Mouse (Mus musculus) heart, embryonic 11.5 days (tissue): ENCODE measurements around the gene Nps. TPM values are rescaled to one million over a fixed set of nuclear protein-coding genes. Genes with fewer than 3 reads are reported as not detected.
"Not testable (repeated sequence)": the region's sequence is repeated elsewhere in the genome, so short reads cannot be mapped to it uniquely, and the experiment has no call there.

Experiments
- ATAC-seq: fragments of 200-750 bp; cut with Nextera tagmentation; replicated peaks from 2 replicates; pipeline ENCODE4 v1.8.0; 2017; ENCODE audit warnings: moderate library complexity; ENCODE audit not compliant: insufficient number of reproducible peaks, low FRiP score, low TSS enrichment
- H3K27ac ChIP-seq: fragments of 300-500 bp; sonication (generic); 2 replicates; pipeline ENCODE4 v1.5.1; 2014; ENCODE audit warnings: mild to moderate bottlenecking, low read depth, low read length
- H3K27me3 ChIP-seq: fragments of 300-500 bp; sonication (generic); 2 replicates; pipeline ENCODE4 v1.6.1; 2014; ENCODE audit warnings: mild to moderate bottlenecking, low read length, mixed read lengths; ENCODE audit not compliant: control insufficient read depth, insufficient read depth
- H3K36me3 ChIP-seq: fragments of 300-500 bp; sonication (generic); 2 replicates; pipeline ENCODE4 v1.6.1; 2014; ENCODE audit warnings: mild to moderate bottlenecking, low read length, moderate library complexity, mixed read lengths; ENCODE audit not compliant: control insufficient read depth, insufficient read depth
- H3K4me1 ChIP-seq: fragments of 300-500 bp; sonication (generic); 2 replicates; pipeline ENCODE4 v1.6.1; 2014; ENCODE audit warnings: low read length; ENCODE audit not compliant: control insufficient read depth, insufficient read depth
- H3K4me2 ChIP-seq: fragments of 300-500 bp; sonication (generic); 2 replicates; pipeline ENCODE4 v1.6.1; 2014; ENCODE audit warnings: mild to moderate bottlenecking, moderate library complexity
- H3K4me3 ChIP-seq: fragments of 300-500 bp; sonication (generic); 2 replicates; pipeline ENCODE4 v1.5.1; 2014; ENCODE audit warnings: low read depth, low read length
- H3K9ac ChIP-seq: fragments of 300-500 bp; sonication (generic); 2 replicates; pipeline ENCODE4 v1.6.1; 2014; ENCODE audit warnings: mild to moderate bottlenecking, low read depth, low read length, moderate library complexity
- H3K9me3 ChIP-seq: fragments of 300-500 bp; sonication (generic); replicated peaks from 2 replicates; pipeline ENCODE4 v1.6.1; 2016; ENCODE audit warnings: low read length; ENCODE audit not compliant: control insufficient read depth
- WGBS: fragments of 180-500 bp; shearing (Covaris S2); extraction: QIAGEN DNeasy Blood & Tissue Kit; methylation state at CpG from one replicate; pipeline ENCODE4 v1.1.7; 2014; ENCODE audit not compliant: insufficient replicate concordance; 5-methylcytosine and 5-hydroxymethylcytosine counted together
- polyA plus RNA-seq: library from polyadenylated mRNA; unstranded; fragments of >200 nt; fragmentation: Nextera tagmentation; extraction: Ambion mirVana; gene quantifications from 2 replicates; pipeline ENCODE4 v1.2.1, GENCODE M21; 2014

The Nps gene
- not detected in 2 replicates for polyA plus RNA-seq

GRCm38 (mm10) chr7:135258053-135258753 lies at the start of gene Nps:
Nps (plus strand) TSS chr7:135258703.
- not testable (repeated sequence) for ATAC-seq, H3K9ac ChIP-seq, H3K27ac ChIP-seq, H3K36me3 ChIP-seq, H3K4me2 ChIP-seq, H3K4me1 ChIP-seq, H3K27me3 ChIP-seq, H3K9me3 ChIP-seq, H3K4me3 ChIP-seq
- 84% methylated on average over 19 of the region's 19 CpGs for WGBS

- no peak overlapping the region for H3K4me2 ChIP-seq
- H3K4me1 ChIP-seq, result no peaks in the 10 kb centered on the region
- 67% methylated on average over 6 of the region's 6 CpGs for WGBS
- H3K36me3 ChIP-seq, result no peaks in the 10 kb centered on the region
- H3K9me3 ChIP-seq, result no peaks in the 10 kb centered on the region
- H3K9ac ChIP-seq, result no peak overlapping the region
- H3K4me3 ChIP-seq, result no peak overlapping the region
- ATAC-seq, result no peak
- H3K27me3 ChIP-seq, result no peaks in the 10 kb centered on the region
- no peak overlapping the region for H3K27ac ChIP-seq
These were observed 49.4 kb upstream of the Nps start for GRCm38 (mm10) chr7:135208947-135209567.

GRCm38 (mm10) chr7:135210296-135210695 lies 48.2 kb upstream of the Nps start:
- Histone ChIP-seq H3K36me3 (no peaks in the 10 kb centered on the region), H3K4me2 (no peak overlapping the region), H3K27ac (no peak overlapping the region), H3K9me3 (no peaks in the 10 kb centered on the region), H3K9ac (no peak overlapping the region), H3K27me3 (no peaks in the 10 kb centered on the region), H3K4me1 (no peaks in the 10 kb centered on the region), H3K4me3 (no peak overlapping the region)
- ATAC-seq, result no peak

GRCm38 (mm10) chr7:135210831-135211230 lies 47.7 kb upstream of the Nps start:
- Histone ChIP-seq H3K9me3 (no peaks in the 10 kb centered on the region), H3K4me3 (no peak overlapping the region), H3K9ac (no peak overlapping the region), H3K27ac (no peak overlapping the region), H3K4me2 (no peak overlapping the region), H3K4me1 (no peaks in the 10 kb centered on the region), H3K36me3 (no peaks in the 10 kb centered on the region), H3K27me3 (no peaks in the 10 kb centered on the region)
- no peak for ATAC-seq
- WGBS, result 77% methylated on average over 2 of the region's 2 CpGs

- Histone ChIP-seq H3K4me1 (no peaks in the 10 kb centered on the region), H3K36me3 (no peaks in the 10 kb centered on the region), H3K27ac (no peak overlapping the region), H3K9me3 (no peaks in the 10 kb centered on the region), H3K4me2 (no peak overlapping the region), H3K27me3 (no peaks in the 10 kb centered on the region), H3K4me3 (no peak overlapping the region), H3K9ac (no peak overlapping the region)
- ATAC-seq, result 0 out of 2 replicates have a peak, but pooled peaks have one; percentile 35
- 29% methylated on average over 2 of the region's 2 CpGs for WGBS
These were observed 46.0 kb upstream of the Nps start for GRCm38 (mm10) chr7:135212505-135212904.

GRCm38 (mm10) chr7:135221475-135221874 lies 37.0 kb upstream of the Nps start:
- 72% methylated on average over 2 of the region's 2 CpGs for WGBS

GRCm38 (mm10) chr7:135226021-135226420 lies 32.5 kb upstream of the Nps start:
- no peaks in the 10 kb centered on the region for H3K27me3 ChIP-seq
- WGBS, result 70% methylated on average over 5 of the region's 5 CpGs
- no peaks in the 10 kb centered on the region for H3K9me3 ChIP-seq

More at GRCm38 (mm10) chr7:135221475-135221874, 37.0 kb upstream of the Nps start:
- Histone ChIP-seq H3K4me1 (no peaks in the 10 kb centered on the region), H3K4me3 (no peak overlapping the region), H3K27ac (no peak overlapping the region), H3K9me3 (no peaks in the 10 kb centered on the region), H3K4me2 (no peak overlapping the region), H3K36me3 (no peaks in the 10 kb centered on the region), H3K9ac (no peak overlapping the region), H3K27me3 (no peaks in the 10 kb centered on the region)
- ATAC-seq, result no peak

GRCm38 (mm10) chr7:135237152-135237551 lies 21.4 kb upstream of the Nps start:
- no peak for ATAC-seq
- Histone ChIP-seq H3K4me2 (no peak overlapping the region), H3K4me3 (no peak overlapping the region), H3K27me3 (no peaks in the 10 kb centered on the region), H3K36me3 (no peaks in the 10 kb centered on the region), H3K9ac (no peak overlapping the region), H3K27ac (no peak overlapping the region), H3K4me1 (no peaks in the 10 kb centered on the region), H3K9me3 (no peaks in the 10 kb centered on the region)
- 58% methylated on average over 3 of the region's 3 CpGs for WGBS

More at GRCm38 (mm10) chr7:135226021-135226420, 32.5 kb upstream of the Nps start:
- H3K9ac ChIP-seq, result no peak overlapping the region
- no peak overlapping the region for H3K4me2 ChIP-seq
- ATAC-seq, result no peak
- H3K36me3 ChIP-seq, result no peaks in the 10 kb centered on the region
- H3K4me3 ChIP-seq, result no peak overlapping the region
- no peak overlapping the region for H3K27ac ChIP-seq
- H3K4me1 ChIP-seq, result no peaks in the 10 kb centered on the region

- Histone ChIP-seq H3K27me3 (no peaks in the 10 kb centered on the region), H3K36me3 (no peaks in the 10 kb centered on the region), H3K27ac (no peak overlapping the region), H3K9me3 (no peaks in the 10 kb centered on the region), H3K4me2 (no peak overlapping the region), H3K4me1 (no peaks in the 10 kb centered on the region), H3K9ac (no peak overlapping the region), H3K4me3 (no peak overlapping the region)
- no peak for ATAC-seq
- 75% methylated on average over 4 of the region's 4 CpGs for WGBS
These were observed 19.1 kb upstream of the Nps start for GRCm38 (mm10) chr7:135239441-135239840.
